Mouse (Mus musculus): ENCODE data around the gene Spata31d1d.

Spata31d1d gene

DNA sequence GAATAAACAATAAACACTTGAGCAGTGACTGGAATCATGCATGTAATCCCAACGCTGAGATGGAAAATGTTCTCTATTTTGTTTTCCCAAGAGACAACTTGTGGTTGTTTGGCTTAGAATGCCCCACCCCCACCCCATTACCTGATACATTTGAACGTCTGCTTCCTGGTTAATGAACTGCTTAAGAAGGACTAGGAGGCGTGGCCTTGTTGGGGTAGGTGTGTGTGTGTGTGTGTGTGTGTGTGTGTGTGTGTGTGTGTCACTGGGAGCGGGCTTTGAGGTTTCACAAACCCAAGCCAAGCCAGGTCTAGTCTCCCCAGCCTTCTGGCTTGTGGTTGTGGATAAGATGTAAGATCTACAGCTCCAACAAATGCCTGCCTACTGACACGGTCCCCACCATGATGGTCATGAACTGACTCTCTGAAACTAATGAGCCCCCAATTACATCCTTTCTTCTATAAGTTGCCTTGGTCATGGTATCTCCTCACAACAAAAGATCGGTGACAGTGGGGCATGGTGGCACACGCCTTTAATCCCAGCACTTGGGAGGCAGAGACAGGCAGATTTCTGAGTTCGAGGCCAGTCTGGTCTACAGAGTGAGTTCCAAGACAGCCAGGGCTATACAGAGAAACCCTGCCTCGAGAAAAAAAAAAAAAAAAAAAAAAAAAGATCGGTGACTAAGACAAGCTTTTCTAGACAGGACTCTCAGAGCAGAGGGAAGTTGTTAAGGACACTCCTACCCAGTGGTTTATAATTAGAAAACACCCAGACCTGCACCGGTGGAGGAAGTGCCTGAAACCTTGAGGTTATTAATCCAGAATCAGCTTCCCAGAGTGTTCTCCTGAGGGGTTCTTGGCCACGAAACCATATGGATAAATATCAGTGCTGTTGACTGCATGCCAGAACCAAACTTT lies 55.0 kb downstream of the Spata31d1d start:
- no peak for DNase-seq

All from spleen, adult 18-20 months (tissue).